Mouse (Mus musculus) intestine, embryonic 15.5 days (tissue): ENCODE results near the gene Wdfy4. TPM values are rescaled to one million over a fixed set of nuclear protein-coding genes. Genes with fewer than 3 reads are reported as not detected.

Experiments used
- ATAC-seq: fragments of 200-750 bp; cut with Nextera tagmentation; 2 replicates; pipeline ENCODE4 v1.8.0; 2017; ENCODE audit warnings: moderate TSS enrichment, moderate library complexity
- H3K27ac ChIP-seq: fragments of 300-500 bp; sonication (generic); 2 replicates; pipeline ENCODE4 v1.5.1; 2015; ENCODE audit warnings: mild to moderate bottlenecking, inconsistent platforms
- H3K27me3 ChIP-seq: fragments of 300-500 bp; sonication (generic); replicated peaks from 2 replicates; pipeline ENCODE4 v1.6.1; 2015; ENCODE audit warnings: inconsistent platforms
- H3K36me3 ChIP-seq: fragments of 300-500 bp; sonication (generic); 2 replicates; pipeline ENCODE4 v1.6.1; 2015; ENCODE audit warnings: inconsistent platforms
- H3K4me1 ChIP-seq: fragments of 300-500 bp; sonication (generic); replicated peaks from 2 replicates; pipeline ENCODE4 v1.6.1; 2015; ENCODE audit warnings: inconsistent platforms
- H3K4me2 ChIP-seq: fragments of 300-500 bp; sonication (generic); replicated peaks from 2 replicates; pipeline ENCODE4 v1.6.1; 2015; ENCODE audit warnings: mild to moderate bottlenecking, inconsistent platforms
- H3K4me3 ChIP-seq: fragments of 300-500 bp; sonication (generic); replicated peaks from 2 replicates; pipeline ENCODE4 v1.5.1; 2015; ENCODE audit warnings: inconsistent platforms
- H3K9ac ChIP-seq: fragments of 300-500 bp; sonication (generic); 2 replicates; pipeline ENCODE4 v1.6.1; 2015; ENCODE audit warnings: inconsistent platforms
- H3K9me3 ChIP-seq: fragments of 300-500 bp; sonication (generic); 2 replicates; pipeline ENCODE4 v1.6.1; 2016; ENCODE audit warnings: inconsistent platforms
- WGBS: fragments of 180-500 bp; shearing (Covaris S2); methylation state at CpG from one replicate; pipeline ENCODE4 v1.1.7; 2015; 5-methylcytosine and 5-hydroxymethylcytosine counted together
- polyA plus RNA-seq: library from polyadenylated mRNA; unstranded; fragments of >200 nt; fragmentation: Nextera tagmentation; extraction: Ambion mirVana; gene quantifications from 2 replicates; pipeline ENCODE4 v1.2.1, GENCODE M21; 2015

Wdfy4 gene
- polyA plus RNA-seq, 1 experiment from 2014 or later: 0.46 TPM

GRCm38 (mm10) chr14:33210806-33211205, 25.5 kb upstream of the Wdfy4 start:
- ATAC-seq: no peak
- no peaks in the 10 kb centered on the region for H3K36me3 ChIP-seq

GRCm38 (mm10) chr14:33208331-33208730, 23.0 kb upstream of the Wdfy4 start:
- Histone ChIP-seq H3K36me3 (no peaks in the 10 kb centered on the region), H3K4me3 (no peak overlapping the region), H3K27me3 (no peaks in the 10 kb centered on the region), H3K9me3 (no peaks in the 10 kb centered on the region), H3K4me1 (no peaks in the 10 kb centered on the region), H3K9ac (no peak overlapping the region), H3K4me2 (no peak overlapping the region), H3K27ac (no peak overlapping the region)
- 34% methylated on average over 5 of the region's 5 CpGs for WGBS
- ATAC-seq: no peak

More at GRCm38 (mm10) chr14:33210806-33211205, 25.5 kb upstream of the Wdfy4 start:
- no peak overlapping the region for H3K9ac ChIP-seq
- H3K27me3 ChIP-seq: 0 out of 2 replicates have a peak, but pooled peaks cover 2% of the 10 kb centered on the region
- no peak overlapping the region for H3K4me2 ChIP-seq
- WGBS: 57% methylated on average over 8 of the region's 8 CpGs
- H3K4me1 ChIP-seq: peaks cover 9% of the 10 kb centered on the region
- no peaks in the 10 kb centered on the region for H3K9me3 ChIP-seq
- H3K27ac ChIP-seq: no peak overlapping the region
- H3K4me3 ChIP-seq: no peak overlapping the region

- H3K4me1 ChIP-seq: no peaks in the 10 kb centered on the region
- H3K27me3 ChIP-seq: no peaks in the 10 kb centered on the region
- no peak overlapping the region for H3K4me3 ChIP-seq
- ATAC-seq: no peak; the same call in 1 of the 2 replicates
- H3K9me3 ChIP-seq: no peaks in the 10 kb centered on the region
- H3K9ac ChIP-seq: no peak overlapping the region
- WGBS: 13% methylated on average over 2 of the region's 2 CpGs
- no peak overlapping the region for H3K27ac ChIP-seq
- no peak overlapping the region for H3K4me2 ChIP-seq
- no peaks in the 10 kb centered on the region for H3K36me3 ChIP-seq
These were observed 21.7 kb upstream of the Wdfy4 start for GRCm38 (mm10) chr14:33207011-33207410.

GRCm38 (mm10) chr14:33205280-33205965, 20.1 kb upstream of the Wdfy4 start:
- 34% methylated on average over 24 of the region's 24 CpGs for WGBS
- Histone ChIP-seq H3K4me3 (peak overlapping the region; percentile 9; the same call in 1 of the 2 replicates), H3K27ac (no peak overlapping the region), H3K4me1 (no peaks in the 10 kb centered on the region), H3K27me3 (no peaks in the 10 kb centered on the region), H3K36me3 (no peaks in the 10 kb centered on the region), H3K9ac (no peak overlapping the region), H3K4me2 (peak overlapping the region; percentile 50), H3K9me3 (no peaks in the 10 kb centered on the region)
- ATAC-seq: no peak

- no peaks in the 10 kb centered on the region for H3K9me3 ChIP-seq
- no peak for ATAC-seq
- 82% methylated on average over 14 of the region's 14 CpGs for WGBS
- H3K27me3 ChIP-seq: no peaks in the 10 kb centered on the region
- H3K36me3 ChIP-seq: no peaks in the 10 kb centered on the region
- H3K4me3 ChIP-seq: no peak overlapping the region
- no peak overlapping the region for H3K9ac ChIP-seq
- no peaks in the 10 kb centered on the region for H3K4me1 ChIP-seq
- H3K4me2 ChIP-seq: no peak overlapping the region
- H3K27ac ChIP-seq: no peak overlapping the region
These were observed 18.5 kb upstream of the Wdfy4 start for GRCm38 (mm10) chr14:33203777-33204176.

GRCm38 (mm10) chr14:33202885-33203284, 17.6 kb upstream of the Wdfy4 start:
- Histone ChIP-seq H3K36me3 (no peaks in the 10 kb centered on the region), H3K27ac (no peak overlapping the region), H3K27me3 (no peaks in the 10 kb centered on the region), H3K4me2 (no peak overlapping the region), H3K4me3 (no peak overlapping the region), H3K4me1 (no peaks in the 10 kb centered on the region), H3K9ac (no peak overlapping the region), H3K9me3 (no peaks in the 10 kb centered on the region)
- ATAC-seq: no peak
- WGBS: 71% methylated on average over 6 of the region's 6 CpGs

- H3K4me2 ChIP-seq: no peak overlapping the region
- H3K27me3 ChIP-seq: no peaks in the 10 kb centered on the region
- H3K9ac ChIP-seq: no peak overlapping the region
- H3K27ac ChIP-seq: no peak overlapping the region
- H3K9me3 ChIP-seq: no peaks in the 10 kb centered on the region
- no peaks in the 10 kb centered on the region for H3K36me3 ChIP-seq
- H3K4me3 ChIP-seq: no peak overlapping the region
- no peaks in the 10 kb centered on the region for H3K4me1 ChIP-seq
- WGBS: 72% methylated on average over 4 of the region's 4 CpGs
- no peak for ATAC-seq
These were observed 16.9 kb upstream of the Wdfy4 start for GRCm38 (mm10) chr14:33202161-33202560.

GRCm38 (mm10) chr14:33194241-33194640, 8.9 kb upstream of the Wdfy4 start:
- H3K4me1 ChIP-seq: no peaks in the 10 kb centered on the region
- no peak for ATAC-seq
- no peaks in the 10 kb centered on the region for H3K9me3 ChIP-seq
- no peak overlapping the region for H3K27ac ChIP-seq
- 75% methylated on average over 3 of the region's 3 CpGs for WGBS
- H3K36me3 ChIP-seq: no peaks in the 10 kb centered on the region
- no peaks in the 10 kb centered on the region for H3K27me3 ChIP-seq
- H3K4me3 ChIP-seq: no peak overlapping the region
- H3K4me2 ChIP-seq: no peak overlapping the region
- no peak overlapping the region for H3K9ac ChIP-seq

GRCm38 (mm10) chr14:33193762-33194161, 8.5 kb upstream of the Wdfy4 start:
- H3K4me1 ChIP-seq: no peaks in the 10 kb centered on the region
- no peak overlapping the region for H3K4me2 ChIP-seq
- H3K9me3 ChIP-seq: no peaks in the 10 kb centered on the region
- no peak overlapping the region for H3K27ac ChIP-seq
- no peak for ATAC-seq
- no peak overlapping the region for H3K4me3 ChIP-seq
- H3K36me3 ChIP-seq: no peaks in the 10 kb centered on the region
- H3K9ac ChIP-seq: no peak overlapping the region
- no peaks in the 10 kb centered on the region for H3K27me3 ChIP-seq

GRCm38 (mm10) chr14:33190646-33191045, 5.3 kb upstream of the Wdfy4 start:
- H3K4me1 ChIP-seq: no peaks in the 10 kb centered on the region
- no peak overlapping the region for H3K4me2 ChIP-seq
- no peak overlapping the region for H3K9ac ChIP-seq
- WGBS: 74% methylated on average over 1 of the region's 1 CpGs
- no peak overlapping the region for H3K27ac ChIP-seq
- H3K9me3 ChIP-seq: no peaks in the 10 kb centered on the region
- no peaks in the 10 kb centered on the region for H3K36me3 ChIP-seq
- H3K4me3 ChIP-seq: no peak overlapping the region
- H3K27me3 ChIP-seq: no peaks in the 10 kb centered on the region
- ATAC-seq: no peak

- H3K9ac ChIP-seq: no peak overlapping the region
- no peak overlapping the region for H3K27ac ChIP-seq
- no peaks in the 10 kb centered on the region for H3K27me3 ChIP-seq
- no peaks in the 10 kb centered on the region for H3K9me3 ChIP-seq
- no peak overlapping the region for H3K4me3 ChIP-seq
- no peaks in the 10 kb centered on the region for H3K36me3 ChIP-seq
- 92% methylated on average over 21 of the region's 21 CpGs for WGBS
- no peak for ATAC-seq
- H3K4me2 ChIP-seq: no peak overlapping the region
- no peaks in the 10 kb centered on the region for H3K4me1 ChIP-seq
These were observed 4.6 kb upstream of the Wdfy4 start for GRCm38 (mm10) chr14:33189849-33190423.

- ATAC-seq: no peak
- no peak overlapping the region for H3K4me2 ChIP-seq
- WGBS: 72% methylated on average over 10 of the region's 10 CpGs
- no peaks in the 10 kb centered on the region for H3K27me3 ChIP-seq
- H3K36me3 ChIP-seq: no peaks in the 10 kb centered on the region
- no peaks in the 10 kb centered on the region for H3K9me3 ChIP-seq
- no peaks in the 10 kb centered on the region for H3K4me1 ChIP-seq
- no peak overlapping the region for H3K9ac ChIP-seq
- H3K4me3 ChIP-seq: no peak overlapping the region
- no peak overlapping the region for H3K27ac ChIP-seq
These were observed 3.9 kb upstream of the Wdfy4 start for GRCm38 (mm10) chr14:33189230-33189629.

GRCm38 (mm10) chr14:33187201-33187600, 1.9 kb upstream of the Wdfy4 start:
- Histone ChIP-seq H3K9me3 (no peaks in the 10 kb centered on the region), H3K27ac (no peak overlapping the region), H3K36me3 (no peaks in the 10 kb centered on the region), H3K4me3 (no peak overlapping the region), H3K9ac (no peak overlapping the region), H3K4me2 (no peak overlapping the region), H3K4me1 (no peaks in the 10 kb centered on the region), H3K27me3 (no peaks in the 10 kb centered on the region)
- 39% methylated on average over 4 of the region's 4 CpGs for WGBS
- ATAC-seq: no peak
